Mouse (Mus musculus): Measurements from ENCODE around the gene Ccdc151.

Ccdc151 gene

DNA sequence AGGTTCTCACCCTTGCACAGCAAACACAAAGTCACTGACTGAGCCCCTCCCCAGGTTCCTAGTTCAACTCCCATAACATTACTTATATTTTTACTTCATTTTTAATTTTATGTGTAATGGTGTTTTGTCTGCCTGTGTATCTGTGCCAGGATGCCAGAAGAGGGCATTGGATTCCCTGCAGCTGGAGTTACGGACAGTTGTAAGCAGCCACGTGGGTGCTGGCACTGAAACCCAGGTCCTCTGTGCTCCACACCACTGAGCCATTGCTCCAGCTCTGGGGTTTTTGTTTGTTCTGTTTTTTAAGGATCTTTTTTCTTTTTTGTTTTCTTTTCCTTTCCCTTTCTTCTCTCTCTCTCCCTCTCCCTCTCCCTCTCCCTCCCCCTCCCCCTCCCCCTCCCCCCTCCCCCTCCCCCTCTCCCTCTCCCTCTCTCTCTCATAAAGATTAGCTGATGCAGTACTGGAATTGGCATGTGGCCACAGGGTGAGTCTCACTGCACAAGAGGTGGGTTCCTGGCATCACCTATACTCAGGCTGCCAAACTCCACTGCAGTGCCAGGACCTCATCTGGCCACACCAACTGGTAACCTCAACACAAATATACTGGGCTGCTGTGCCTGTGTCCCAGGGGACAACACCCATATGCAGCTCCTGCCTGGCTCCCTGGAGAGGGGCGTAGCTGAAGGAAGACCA is 6.1 kb downstream of the Ccdc151 start:
- DNase-seq = no peak

DNA sequence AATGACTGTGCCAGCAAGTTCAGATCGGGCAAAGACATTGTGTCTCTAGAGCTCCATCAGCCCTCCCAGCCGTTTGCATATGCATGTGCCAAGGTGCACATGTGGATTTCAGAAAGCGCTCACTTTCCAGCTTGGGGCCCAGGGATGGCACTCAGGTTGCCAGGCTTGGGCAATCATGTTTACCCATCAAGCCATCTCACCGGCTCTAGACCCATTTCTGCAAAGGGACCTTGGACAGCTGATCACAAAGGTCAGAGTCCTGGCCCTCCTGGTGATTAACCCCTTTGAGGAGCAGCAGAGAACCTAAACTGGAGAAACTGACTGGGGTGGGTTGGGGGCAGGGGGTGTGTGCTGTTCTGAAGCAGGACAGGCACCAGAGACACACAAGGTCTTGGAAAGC is 10.2 kb downstream of the Ccdc151 start:
- DNase-seq = no peak

DNA sequence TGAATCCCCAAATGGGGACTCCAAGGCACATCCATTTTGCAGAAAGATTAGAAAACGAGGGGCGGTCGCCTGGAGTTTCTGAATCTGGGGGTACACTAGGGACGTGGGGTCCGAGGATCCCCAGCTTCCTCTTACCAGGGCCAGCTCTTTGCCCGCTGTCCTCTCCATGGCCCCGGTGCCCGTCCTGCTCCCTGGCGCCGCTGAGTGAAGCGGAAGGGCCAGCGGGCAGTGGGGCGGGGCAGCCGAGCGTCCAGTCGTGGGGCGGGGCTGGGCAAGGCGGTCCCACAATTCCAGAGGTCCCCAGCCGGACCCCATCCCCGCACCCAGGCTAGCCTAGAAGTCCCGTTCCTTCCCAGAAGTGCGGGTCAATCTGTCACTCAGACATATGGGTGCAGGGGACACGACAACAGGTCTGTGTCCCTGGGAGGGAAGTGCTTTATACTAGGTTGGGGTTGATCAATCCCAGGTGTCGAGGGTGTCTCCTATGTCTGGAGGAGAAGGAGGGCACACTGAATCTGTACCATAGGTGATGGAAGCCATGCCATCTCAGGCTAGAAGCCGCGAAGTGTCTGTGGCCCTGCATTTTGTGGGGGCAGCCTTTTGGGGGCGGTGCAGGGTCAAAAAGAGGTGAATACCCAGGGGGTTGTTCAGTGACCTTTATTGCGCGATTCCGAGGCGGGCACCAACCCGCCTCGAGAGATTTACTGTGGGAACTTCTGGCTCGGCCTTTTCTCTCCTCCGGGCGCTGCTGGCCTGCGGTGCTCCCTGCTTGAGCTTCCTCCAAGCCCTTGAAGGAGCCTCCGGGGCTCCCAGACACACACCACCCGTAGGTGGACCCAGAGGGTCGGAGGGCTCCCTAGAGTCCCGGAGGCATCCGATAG is 13.0 kb downstream of the Ccdc151 start, which contains the start of gene Rgl3:
Gene Rgl3, minus strand, starts transcription at position 217 of the 881 bp plus-strand sequence.
- DNase-seq = peak; percentile 69 to 72

DNA sequence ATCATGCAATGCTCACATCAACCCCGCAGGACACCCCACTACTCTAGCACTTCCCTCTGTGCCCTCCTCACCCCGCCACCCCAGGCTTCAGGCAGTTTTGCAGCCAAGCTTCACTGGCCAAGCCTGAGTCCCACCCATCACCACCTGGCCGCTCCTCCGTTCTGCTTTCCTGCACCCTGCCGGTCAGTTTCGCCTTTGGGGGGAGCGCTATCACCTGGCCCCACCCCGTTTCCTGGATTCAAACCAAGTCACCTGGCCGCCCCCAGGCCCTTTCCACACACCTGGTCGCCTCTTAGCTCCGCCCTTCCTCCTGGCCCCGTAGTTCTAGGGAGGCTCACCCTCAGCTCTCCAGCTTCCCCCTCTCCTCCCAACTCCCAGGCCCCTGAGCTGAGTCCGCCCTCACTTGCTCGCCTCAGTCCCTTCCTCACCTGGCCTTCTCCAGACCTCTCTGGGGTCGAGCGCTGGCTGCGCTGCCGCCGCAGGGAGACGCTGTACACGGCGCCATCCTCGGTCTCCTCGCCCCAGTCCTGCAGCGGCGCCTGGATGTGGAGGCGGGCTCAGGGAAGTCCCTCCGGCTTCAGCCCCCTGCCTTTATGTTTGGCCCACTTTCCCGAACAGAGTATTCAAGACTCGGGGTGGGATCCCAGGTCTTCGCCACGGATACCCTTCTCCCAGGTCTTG is 13.9 kb downstream of the Ccdc151 start:
- peak; percentile 31 to 49 for DNase-seq

DNA sequence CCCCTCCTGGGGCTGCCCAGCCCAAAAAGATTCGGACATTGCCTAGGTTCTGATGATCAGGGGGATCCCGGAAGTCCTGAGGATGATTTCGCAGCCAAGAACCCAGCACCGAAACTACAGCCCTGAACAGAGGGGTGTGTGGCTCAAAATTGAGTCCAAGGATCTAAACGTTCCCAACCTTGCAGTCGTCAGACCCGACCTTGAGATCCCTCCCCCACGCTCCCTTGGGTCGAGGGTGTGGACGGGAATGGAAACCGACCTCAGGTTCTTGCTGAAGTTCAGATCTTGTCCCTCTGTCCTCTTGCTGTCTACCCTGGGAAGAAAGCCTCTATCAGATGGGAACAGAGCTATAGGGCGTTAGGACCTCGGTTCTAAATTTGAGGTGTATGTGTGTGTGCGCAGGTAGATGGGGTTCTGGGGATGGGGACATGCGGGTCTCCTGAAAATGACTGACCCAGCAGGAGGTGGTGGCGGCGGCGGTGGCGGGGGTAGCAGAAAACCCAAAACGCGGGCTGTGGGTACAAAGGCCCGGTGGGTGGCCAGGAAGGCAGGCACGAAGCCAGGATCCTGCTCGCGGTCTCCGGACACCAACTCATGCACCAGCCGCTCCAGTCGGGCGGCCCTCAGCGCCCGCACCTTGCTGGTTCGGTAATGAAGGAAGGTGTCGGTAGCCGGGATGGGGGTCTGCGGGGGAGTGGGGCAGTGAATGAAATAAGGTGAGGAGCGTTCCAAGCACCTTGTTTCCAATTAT is 14.7 kb downstream of the Ccdc151 start:
- no peak for DNase-seq

DNA sequence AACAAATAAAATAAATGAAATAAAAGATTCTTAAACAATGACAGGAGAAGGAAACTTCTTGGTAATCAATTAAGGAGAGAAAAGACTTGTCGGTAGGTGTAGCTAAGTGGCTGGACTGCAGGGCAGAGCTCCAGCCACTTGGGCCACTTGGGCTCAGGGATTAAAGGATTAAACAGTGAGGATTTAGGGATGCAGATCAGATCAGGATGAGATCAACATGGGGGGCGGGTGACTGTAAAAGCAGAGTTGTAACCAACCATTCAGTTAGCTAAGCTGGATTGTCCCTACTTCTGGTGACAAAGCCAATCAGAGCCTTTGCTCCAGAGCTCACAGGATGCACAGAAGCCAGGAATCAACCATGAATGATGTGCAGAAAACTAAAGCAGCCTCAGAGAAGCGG is 18.5 kb downstream of the Ccdc151 start:
- DNase-seq = no peak

DNA sequence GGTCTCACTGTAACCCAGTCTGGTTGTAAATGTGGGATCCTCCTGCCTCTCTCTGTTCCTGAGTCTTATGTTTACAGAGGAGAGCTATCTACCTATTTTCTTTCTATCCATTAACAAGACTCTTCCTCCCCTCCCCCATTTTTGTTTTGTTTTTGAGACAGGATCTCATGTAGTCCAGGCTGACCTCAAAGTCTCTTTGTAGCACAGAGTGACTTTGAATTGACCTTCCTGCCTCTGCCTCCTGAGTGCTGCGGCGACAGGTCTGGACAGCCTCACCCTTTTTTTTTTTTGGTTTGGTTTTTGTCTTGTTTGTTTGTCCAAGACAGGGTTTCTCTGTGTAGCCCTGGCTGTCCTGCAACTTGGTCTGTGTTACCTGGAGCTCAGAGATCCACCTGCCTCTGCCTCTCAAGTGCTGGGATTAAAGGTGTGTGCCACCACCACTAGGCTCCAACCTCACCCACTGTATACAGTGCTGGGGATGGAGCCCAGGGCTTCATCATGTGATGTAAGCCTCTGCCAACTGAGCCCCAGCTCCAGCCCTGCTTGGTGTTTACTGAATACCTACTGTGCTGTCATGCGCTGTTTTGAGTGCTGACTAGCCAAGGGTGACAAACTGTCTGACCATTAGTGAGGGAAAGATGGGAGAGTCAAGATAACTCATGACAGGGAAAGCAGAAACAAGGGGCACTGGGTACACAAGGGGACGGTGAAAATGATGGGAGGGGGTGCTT is 23.9 kb downstream of the Ccdc151 start:
- DNase-seq = no peak

DNA sequence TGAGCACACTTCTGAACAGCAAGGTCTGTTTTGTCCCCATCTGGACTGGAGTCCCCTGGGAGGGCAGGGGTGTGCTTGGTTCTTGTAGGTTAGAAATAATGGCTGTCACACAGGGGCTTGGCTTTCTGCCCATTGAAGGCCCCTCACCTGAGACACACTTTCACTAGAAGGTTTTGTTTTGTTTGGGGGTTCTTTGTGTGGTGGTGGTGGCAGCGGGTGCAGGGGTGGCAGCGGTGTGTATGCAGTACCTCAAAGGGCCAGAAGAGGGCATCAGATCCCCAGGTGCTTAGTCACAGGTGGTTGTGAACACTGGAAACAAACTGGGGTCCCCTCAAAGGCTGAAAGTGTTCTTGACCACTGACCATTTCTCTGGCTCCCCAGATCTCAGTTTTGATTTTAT is 24.5 kb downstream of the Ccdc151 start:
- peak in 1 of 2 experiments; percentile 53 for DNase-seq

DNA sequence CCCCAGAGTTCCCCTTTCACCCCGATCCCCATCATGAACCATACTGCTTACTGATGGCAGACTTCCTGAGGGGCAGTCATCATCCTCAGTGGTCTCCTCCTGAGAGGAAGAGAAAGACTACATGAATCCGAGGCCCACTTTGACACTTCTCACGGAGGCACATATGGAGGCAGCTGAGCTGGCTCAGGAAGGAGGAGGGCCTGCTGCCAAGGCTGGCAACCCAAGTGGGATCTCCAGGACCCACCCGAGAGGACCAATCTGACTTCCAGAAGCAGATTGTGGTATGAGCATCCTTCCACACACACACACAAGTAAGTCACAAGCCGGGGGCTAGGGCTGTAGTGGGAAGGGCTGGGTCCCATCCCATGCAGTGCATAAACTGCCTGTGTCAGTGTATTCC is 25.1 kb downstream of the Ccdc151 start:
- no peak for DNase-seq

DNA sequence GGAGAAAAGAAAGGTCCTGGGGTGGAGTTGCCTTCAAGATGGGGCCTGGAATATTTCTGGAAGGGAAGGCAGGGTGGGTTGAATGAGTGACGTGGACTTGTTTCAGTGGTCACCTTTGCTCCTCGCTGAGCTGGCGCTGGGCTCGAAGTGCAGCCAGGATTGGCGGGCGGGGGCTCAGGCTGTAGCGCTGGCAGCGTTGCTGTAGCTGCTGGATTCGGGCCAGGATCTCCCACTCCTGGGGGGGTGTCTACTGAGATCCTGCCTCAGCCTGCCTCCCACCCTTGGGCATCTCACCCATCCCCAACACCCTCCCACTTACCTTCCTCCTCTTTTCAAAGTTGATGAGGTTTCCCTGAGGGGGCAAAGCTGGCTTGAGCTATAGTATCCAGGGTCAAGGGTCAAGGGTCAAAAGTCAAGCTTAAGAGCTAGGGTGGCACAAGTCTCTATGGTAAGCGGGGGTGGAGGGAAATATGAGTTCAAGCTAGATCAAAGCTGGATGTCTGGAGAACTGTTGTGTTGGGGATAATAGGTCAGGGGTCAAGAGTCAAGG is 25.7 kb downstream of the Ccdc151 start:
- no peak for DNase-seq

DNA sequence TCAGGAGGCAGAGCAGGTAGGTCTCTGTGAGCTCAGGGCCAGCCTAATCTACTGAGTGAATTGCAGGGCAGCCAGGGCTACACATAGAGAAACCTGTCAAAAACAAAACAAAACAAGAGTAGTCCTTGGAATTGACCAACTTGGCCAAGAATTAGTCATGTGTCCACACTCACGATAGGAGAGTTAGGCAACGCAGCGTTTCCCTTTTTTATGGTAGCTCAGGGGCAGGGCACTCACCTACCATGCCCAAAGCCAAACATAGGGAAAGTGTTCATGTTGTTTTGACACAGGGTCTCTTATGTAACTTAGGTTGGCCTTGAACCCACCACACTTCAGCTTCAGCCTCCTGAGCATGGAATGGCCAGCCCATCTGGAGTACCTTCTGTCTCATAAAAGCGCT is 33.1 kb downstream of the Ccdc151 start:
- DNase-seq = no peak

DNA sequence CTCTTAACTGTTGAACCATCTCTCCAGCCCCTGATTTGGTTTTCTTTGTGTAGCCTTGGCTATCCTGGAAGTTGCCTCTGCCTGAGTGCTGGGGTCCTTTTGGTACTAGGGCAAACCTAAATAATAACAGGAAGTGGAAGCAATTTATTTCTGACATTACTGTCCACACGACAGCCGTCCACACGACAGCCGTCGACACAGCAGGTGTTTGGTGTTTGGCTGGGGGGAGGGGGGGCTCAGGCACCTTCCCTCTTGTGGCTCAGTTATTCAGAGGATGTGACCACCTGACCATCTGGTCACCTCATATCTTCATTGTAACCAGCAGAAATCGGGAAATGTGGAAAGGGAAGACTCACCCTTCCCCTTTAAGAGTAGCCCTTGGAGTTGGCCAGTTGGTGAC is 33.6 kb downstream of the Ccdc151 start:
- DNase-seq = no peak

DNA sequence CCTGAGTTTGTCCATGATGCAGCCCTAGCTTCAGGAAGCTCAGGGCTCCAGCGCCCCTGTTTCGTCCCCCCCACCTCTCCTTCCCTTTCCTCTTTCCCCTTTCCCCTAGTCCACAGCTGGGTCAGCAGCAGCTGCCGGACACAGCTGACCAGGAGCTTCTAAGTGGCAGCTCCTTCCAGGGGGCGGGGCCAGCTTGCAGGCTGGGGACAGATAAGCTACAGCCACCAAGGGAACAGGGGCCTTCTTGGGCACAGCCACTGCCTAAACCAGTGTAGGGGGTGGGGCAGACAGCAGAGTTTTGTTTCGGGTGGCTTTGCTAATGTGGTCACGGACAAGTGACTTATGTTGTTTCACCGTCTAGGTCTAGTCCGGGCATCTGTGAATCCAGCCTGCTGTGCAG is 39.0 kb downstream of the Ccdc151 start, which contains the start of gene Epor:
Gene Epor, minus strand, starts transcription at position 90 of the 400 bp plus-strand sequence.
- DNase-seq = peak; percentile 55 to 78

DNA sequence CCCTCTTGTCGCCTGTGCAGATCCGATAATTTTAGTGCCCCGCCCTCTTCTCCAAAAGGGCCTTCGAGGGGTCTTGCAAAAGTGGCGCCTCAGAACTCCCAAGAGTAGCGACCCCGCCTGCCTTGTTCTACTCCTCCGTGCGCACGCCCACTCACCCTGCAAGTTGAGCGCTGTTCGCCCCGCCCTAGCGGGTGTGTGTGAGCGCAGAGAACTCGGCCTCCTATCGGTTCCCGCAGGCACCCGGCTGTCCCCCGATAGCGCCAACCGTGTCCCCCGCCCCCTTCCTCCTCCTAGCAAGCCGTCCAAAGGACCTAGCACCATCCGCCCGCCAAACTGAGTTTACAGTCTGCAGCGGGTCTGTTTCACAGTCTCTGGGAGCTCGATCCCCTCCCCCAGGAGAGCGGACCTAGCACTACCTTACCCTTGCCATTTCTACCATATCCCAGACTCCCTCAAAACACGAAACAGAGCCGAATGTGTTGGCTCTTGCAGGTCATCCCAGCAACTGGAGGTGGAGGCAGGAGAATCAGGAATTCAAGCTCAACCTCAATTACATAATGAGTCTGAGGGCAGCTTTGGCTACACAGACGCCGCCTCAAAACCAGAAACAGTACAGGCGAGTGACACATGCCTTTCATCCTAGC is 39.9 kb downstream of the Ccdc151 start:
- DNase-seq = peak; percentile 76 to 85

DNA sequence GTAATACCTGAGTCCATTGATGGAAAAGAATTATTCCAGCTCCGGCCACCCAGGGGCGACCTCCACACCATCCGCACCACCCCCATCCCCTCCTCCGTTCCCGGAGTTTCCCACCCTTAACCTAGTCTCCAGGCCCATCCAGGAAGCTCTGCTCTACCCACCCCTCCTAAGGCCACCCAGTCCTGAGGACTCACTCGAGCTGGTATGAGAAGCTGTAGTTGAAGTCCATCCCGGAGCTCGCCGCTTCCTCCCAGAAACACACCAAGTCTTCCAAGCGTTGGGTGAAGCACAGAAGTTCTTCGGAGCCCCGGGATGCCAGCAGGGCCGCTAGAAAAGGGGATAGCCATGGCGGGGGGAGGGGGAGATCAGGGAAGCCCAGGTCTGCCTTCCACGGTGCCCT is 40.4 kb downstream of the Ccdc151 start:
- DNase-seq = no peak

DNA sequence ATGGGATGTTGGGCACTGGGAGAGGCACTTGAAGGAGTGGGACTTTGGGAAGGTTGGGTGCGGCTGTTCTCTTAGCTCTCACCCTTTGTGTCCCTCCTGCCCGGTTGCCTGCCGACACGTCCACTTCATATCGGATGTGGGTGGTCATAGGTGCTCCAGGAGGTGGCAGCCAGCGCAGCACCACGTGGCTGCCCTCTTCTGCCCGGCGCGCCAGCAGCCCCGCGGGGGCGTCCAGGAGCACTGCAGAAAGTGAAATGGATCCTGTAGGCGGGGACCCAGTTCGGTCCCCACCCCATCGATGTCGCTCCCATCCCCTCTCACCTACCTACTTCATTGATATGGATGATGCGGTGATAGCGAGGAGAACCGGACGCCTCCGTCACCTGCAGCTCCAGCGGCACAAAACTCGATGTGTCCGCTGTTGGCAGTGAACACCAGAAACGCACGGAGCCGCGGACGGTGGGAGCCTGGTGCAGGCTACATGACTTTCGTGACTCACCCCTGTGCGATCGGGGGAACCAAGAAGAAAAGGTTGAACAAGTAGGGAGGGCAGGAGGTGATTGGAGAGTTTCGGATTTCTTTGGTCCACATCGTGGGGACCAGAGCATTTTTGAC is 41.0 kb downstream of the Ccdc151 start:
- DNase-seq = peak in 1 of 2 experiments; percentile 42

DNA sequence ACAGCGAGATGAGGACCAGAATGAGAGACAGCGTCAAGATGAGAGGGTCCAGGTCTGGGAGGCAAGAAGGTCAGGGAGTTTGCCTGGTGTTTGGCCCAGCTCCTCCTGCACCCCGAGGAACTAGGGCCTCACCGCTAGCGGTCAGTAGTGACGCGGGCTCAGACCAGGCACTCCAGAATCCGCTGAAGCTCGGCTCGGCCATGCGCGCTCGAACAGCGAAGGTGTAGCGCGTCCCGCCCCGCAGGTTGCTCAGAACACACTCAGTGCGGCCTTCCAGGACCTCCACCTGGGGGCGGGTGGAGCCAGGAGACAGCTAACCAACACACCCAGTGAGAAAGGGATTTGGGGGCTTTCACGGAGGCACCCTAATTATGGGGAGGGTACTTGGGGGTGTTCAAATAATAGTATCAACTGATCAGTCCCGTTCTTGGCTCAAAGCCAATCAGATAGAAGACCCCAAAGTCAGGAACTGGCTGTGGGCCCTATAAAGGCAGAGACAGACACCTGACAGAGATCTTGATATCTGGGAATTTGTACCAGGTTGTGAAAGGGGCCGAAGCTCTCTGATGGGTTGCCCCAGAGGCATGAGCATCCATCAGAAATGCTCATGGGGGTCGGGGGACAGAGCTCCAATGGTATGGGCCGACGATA is 41.8 kb downstream of the Ccdc151 start:
- peak; percentile 56 to 61 for DNase-seq

DNA sequence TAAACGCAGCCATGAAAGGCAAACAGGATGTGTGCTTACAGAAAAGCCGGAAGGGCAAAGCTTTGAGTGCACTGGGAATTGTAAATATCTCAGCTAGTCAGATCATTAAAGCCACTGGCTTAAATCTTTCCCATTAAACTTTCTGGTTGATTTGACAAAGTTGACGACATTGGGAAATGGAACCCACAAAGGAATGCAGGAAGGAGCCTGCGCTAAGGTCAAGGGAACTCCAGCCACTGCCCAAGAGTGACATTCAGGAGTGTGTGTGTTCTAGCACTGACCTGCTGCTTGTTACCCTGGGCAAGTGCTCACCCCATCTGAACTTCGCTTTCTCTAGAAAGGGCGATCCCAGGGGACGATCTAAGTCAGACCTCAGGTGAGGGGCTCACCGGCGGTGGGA is 42.3 kb downstream of the Ccdc151 start:
- DNase-seq = no peak

DNA sequence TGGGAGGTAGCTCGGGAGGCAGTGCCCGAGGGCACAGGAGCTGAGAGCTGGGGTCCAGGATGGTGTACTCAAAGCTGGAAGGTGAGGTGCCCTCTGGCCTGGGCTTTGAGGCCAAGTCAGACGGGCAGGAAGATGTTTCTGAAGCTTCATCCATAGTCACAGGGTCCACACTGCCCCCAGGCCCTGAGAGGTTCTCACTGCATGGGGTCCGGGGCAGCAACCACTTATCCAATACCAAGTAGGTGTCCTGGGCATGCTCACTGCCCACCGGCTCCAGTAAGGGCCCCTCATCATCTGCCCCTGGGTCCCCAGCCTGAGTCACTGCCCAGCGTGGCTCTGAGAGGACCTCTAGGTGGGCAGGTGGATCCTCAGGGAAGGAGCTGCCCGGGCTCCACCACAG is 43.2 kb downstream of the Ccdc151 start:
- DNase-seq = peak in 1 of 2 experiments; percentile 21

DNA sequence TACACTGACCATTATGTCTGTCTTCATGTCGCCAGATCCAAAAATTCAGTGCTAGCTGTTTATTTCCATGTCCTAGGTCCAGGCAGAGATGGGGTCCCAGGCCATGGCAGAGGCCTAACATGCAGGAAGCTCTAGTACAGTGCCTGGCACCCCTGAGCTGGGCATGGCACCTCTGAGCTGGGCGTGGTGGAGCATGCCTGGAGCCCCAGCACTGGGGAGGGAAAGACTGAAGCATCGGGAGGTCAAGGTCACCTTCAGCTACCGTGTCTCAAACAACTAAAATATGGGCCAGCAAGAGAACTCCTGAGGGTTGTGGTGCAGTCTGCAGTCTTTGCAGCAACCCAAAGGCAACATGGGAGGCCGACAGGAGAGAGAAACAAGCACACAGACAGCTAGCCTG is 44.1 kb downstream of the Ccdc151 start:
- no peak for DNase-seq

Data from lung, postnatal 4 days (tissue).